Comparison of ENCODE assay signal across 9 mouse cellular contexts in the genomic region with DNA sequence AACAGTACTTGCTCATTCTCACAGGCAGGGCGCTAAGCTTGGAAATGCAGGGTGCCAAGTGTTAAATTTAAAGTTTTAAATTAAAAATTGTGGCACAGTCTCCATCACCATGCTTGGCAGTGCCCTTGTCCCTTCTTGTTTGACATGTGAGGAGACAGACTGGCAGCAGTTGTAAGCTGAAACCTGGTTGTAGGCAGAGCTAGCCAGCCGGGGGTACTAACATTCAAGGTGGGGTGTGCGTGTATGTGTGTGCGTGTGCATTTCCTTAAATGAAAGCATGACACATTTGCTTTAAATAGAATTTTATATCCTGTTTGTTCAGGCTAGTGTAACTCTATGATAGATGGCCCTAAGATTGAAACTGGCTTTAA. TPM values are rescaled to one million over a fixed set of nuclear protein-coding genes. Genes with fewer than 3 reads are reported as not detected.
A peak's percentile ranks its signal among the peaks of the same experiment; 100 is the strongest.
DNase-seq lines count a peak whose midpoint lies in the region; ATAC-seq and TF ChIP-seq lines count a peak whose summit lies in the region.
"Had no signal": no experiment of that assay in that cellular context is flagged by ENCODE, and none has a peak within 500 bp of the region (broad histone marks: within the 10 kb centered on the region; RNA-seq: fewer than 3 reads in every experiment).

No protein-coding gene starts in this region.

- peak overlapping the region; percentile 73; the same call in 1 of the 2 replicates for H3K27ac ChIP-seq in kidney, embryonic 14.5 days (ENCODE audit: low read depth, low read length)
- no peak overlapping the region for H3K27ac ChIP-seq in forebrain, embryonic 11.5 days (ENCODE audit: low read depth, low read length)
- H3K27ac ChIP-seq in intestine, postnatal 0 days (ENCODE audit: low read depth, low read length), result 0 out of 2 replicates have a peak overlapping the region, but pooled peaks have one; percentile 21

- no peak overlapping the region for H3K9ac ChIP-seq in kidney, embryonic 14.5 days (ENCODE audit: low read depth, low read length)
- no peak overlapping the region; the same call in 1 of the 2 replicates for H3K9ac ChIP-seq in forebrain, embryonic 11.5 days (ENCODE audit: low read length)
- no peak overlapping the region for H3K9ac ChIP-seq in intestine, postnatal 0 days (ENCODE audit: low read depth, low read length)

- H3K4me1 ChIP-seq in kidney, embryonic 14.5 days (ENCODE audit: control insufficient read depth, insufficient read depth, low read length), result peaks cover 35% of the 10 kb centered on the region
- H3K4me1 ChIP-seq in forebrain, embryonic 11.5 days (replicated peaks; ENCODE audit: control insufficient read depth, insufficient read depth, low read length), result peaks cover 36% of the 10 kb centered on the region
- peaks cover 12% of the 10 kb centered on the region for H3K4me1 ChIP-seq in intestine, postnatal 0 days (replicated peaks; ENCODE audit: control insufficient read depth, insufficient read depth, low read length)

- no peaks in the 10 kb centered on the region; the same call in 1 of the 2 replicates for H3K9me3 ChIP-seq in kidney, embryonic 14.5 days (ENCODE audit: control insufficient read depth, low read length)
- H3K9me3 ChIP-seq in forebrain, embryonic 11.5 days (ENCODE audit: control insufficient read depth, low read length), result no peaks in the 10 kb centered on the region
- H3K9me3 ChIP-seq in intestine, postnatal 0 days (ENCODE audit: control insufficient read depth), result no peaks in the 10 kb centered on the region

- no peak for DNase-seq in kidney, adult 11 months
- peak; percentile 3 for DNase-seq in adipocyte (ENCODE audit: low spot score)
- no peak for DNase-seq in forebrain, embryonic 11.5 days (ENCODE audit: low spot score)
- no peak for DNase-seq in spleen, postnatal 14 days (ENCODE audit: low spot score in 2 of 2)
- DNase-seq in layer of hippocampus, adult 9-11 months, result no peak
- DNase-seq in ovary, postnatal 14 days (ENCODE audit: low spot score), result no peak
- DNase-seq: thymus, adult 2 months had no signal

- TF ChIP-seq CTCF in intestine, postnatal 0 days (IDR thresholded peaks at IDR 0.05; ENCODE audit: low read depth), result no peak

- H3K4me3 ChIP-seq in kidney, embryonic 14.5 days (ENCODE audit: low read length), result no peak overlapping the region
- H3K4me3 ChIP-seq in forebrain, embryonic 11.5 days (ENCODE audit: low read depth, low read length), result no peak overlapping the region
- no peak overlapping the region for H3K4me3 ChIP-seq in intestine, postnatal 0 days (ENCODE audit: low read depth, low read length)

- ATAC-seq in kidney, embryonic 14.5 days (ENCODE audit: low FRiP score, low TSS enrichment), result peak; percentile 37; the same call in 1 of the 2 replicates
- no peak for ATAC-seq in forebrain, embryonic 11.5 days (replicated peaks; ENCODE audit: low FRiP score)
- ATAC-seq in intestine, postnatal 0 days, result no peak

- no peaks in the 10 kb centered on the region for H3K27me3 ChIP-seq in kidney, embryonic 14.5 days (ENCODE audit: control insufficient read depth, insufficient read depth, low read length)
- H3K27me3 ChIP-seq in forebrain, embryonic 11.5 days (ENCODE audit: control insufficient read depth, insufficient read depth, low read length), result no peaks in the 10 kb centered on the region; the same call in 1 of the 2 replicates
- no peaks in the 10 kb centered on the region for H3K27me3 ChIP-seq in intestine, postnatal 0 days (replicated peaks; ENCODE audit: control insufficient read depth, insufficient read depth, low read length)

- peak overlapping the region; percentile 44 for H3K4me2 ChIP-seq in kidney, embryonic 14.5 days (replicated peaks; ENCODE audit: low read depth, low read length)
- H3K4me2 ChIP-seq in forebrain, embryonic 11.5 days (ENCODE audit: low read depth, low read length, severe bottlenecking), result peak overlapping the region; percentile 56; the same call in 1 of the 2 replicates
- H3K4me2 ChIP-seq in intestine, postnatal 0 days (replicated peaks; ENCODE audit: low read depth), result peak overlapping the region; percentile 21; the same call in 1 of the 2 replicates

- 36% methylated on average over 4 of the region's 4 CpGs for WGBS in kidney, embryonic 14.5 days
- WGBS in forebrain, embryonic 11.5 days, result 56% methylated on average over 4 of the region's 4 CpGs
- WGBS in intestine, postnatal 0 days, result 57% methylated on average over 4 of the region's 4 CpGs

- H3K36me3 ChIP-seq in kidney, embryonic 14.5 days (ENCODE audit: control insufficient read depth, insufficient read depth, low read length), result no peaks in the 10 kb centered on the region
- H3K36me3 ChIP-seq in forebrain, embryonic 11.5 days (ENCODE audit: control insufficient read depth, insufficient read depth, low read length), result no peaks in the 10 kb centered on the region
- H3K36me3 ChIP-seq in intestine, postnatal 0 days (ENCODE audit: control insufficient read depth, insufficient read depth), result peaks cover 4% of the 10 kb centered on the region; the same call in 1 of the 2 replicates

RNA-seq across cellular contexts. Expression of gene Uaca, which starts 42.7 kb away (rescaled TPM):
- 13.7 and 15.2 TPM in 2 replicates for polyA plus RNA-seq in kidney, embryonic 14.5 days (2014; fragmentation: Nextera tagmentation; extraction: Ambion mirVana)
- polyA plus RNA-seq in forebrain, embryonic 11.5 days (2014; fragmentation: Nextera tagmentation; extraction: Ambion mirVana), result 25.2 and 25.6 TPM in 2 replicates
- polyA plus RNA-seq in intestine, postnatal 0 days (2015; fragmentation: Nextera tagmentation; extraction: Ambion mirVana), result 34.6 and 39.3 TPM in 2 replicates
